ENCODE assay signal across 9 mouse cellular contexts in genomic region chr7:100684538-100684937, GRCm38 (mm10). TPM values are rescaled to one million over a fixed set of nuclear protein-coding genes. Genes with fewer than 3 reads are reported as not detected.
DNase-seq lines count a peak whose midpoint lies in the region; ATAC-seq and TF ChIP-seq lines count a peak whose summit lies in the region.
"Had no signal": no experiment of that assay in that cellular context is flagged by ENCODE, and none has a peak within 500 bp of the region (broad histone marks: within the 10 kb centered on the region; RNA-seq: fewer than 3 reads in every experiment).

No protein-coding gene starts in this region.

- no peaks in the 10 kb centered on the region for H3K79me2 ChIP-seq in liver, adult 2 months (ENCODE audit: control insufficient read depth, insufficient read depth, low read length)

- H3K4me1 ChIP-seq in midbrain, embryonic 14.5 days (ENCODE audit: control insufficient read depth, insufficient read depth, low read length): no peaks in the 10 kb centered on the region
- H3K4me1 ChIP-seq in midbrain, embryonic 15.5 days: no peaks in the 10 kb centered on the region
- H3K4me1 ChIP-seq in hindbrain, postnatal 0 days (ENCODE audit: insufficient read depth, low read length): no peaks in the 10 kb centered on the region
- no peaks in the 10 kb centered on the region for H3K4me1 ChIP-seq in liver, adult 2 months (ENCODE audit: control insufficient read depth, insufficient read depth, low read length)
- H3K4me1 ChIP-seq: heart, embryonic 13.5 days had no signal

- peak; percentile 95 for TF ChIP-seq CTCF in hindbrain, postnatal 0 days (IDR thresholded peaks at IDR 0.05; ENCODE audit: low read depth)
- TF ChIP-seq CTCF in liver, adult 2 months (IDR thresholded peaks at IDR 0.05; ENCODE audit: low read depth, low read length): peak; percentile 59

- no peak for TF ChIP-seq POLR2A in liver, adult 2 months (IDR thresholded peaks at IDR 0.05; ENCODE audit: extremely low read depth, insufficient read depth, low read length)

- no peaks in the 10 kb centered on the region for H3K36me3 ChIP-seq in midbrain, embryonic 14.5 days (ENCODE audit: control insufficient read depth, insufficient read depth, low read length)
- no peaks in the 10 kb centered on the region for H3K36me3 ChIP-seq in midbrain, embryonic 15.5 days (replicated peaks)
- no peaks in the 10 kb centered on the region for H3K36me3 ChIP-seq in hindbrain, postnatal 0 days (ENCODE audit: insufficient read depth, low read length)
- H3K36me3 ChIP-seq in liver, adult 2 months (ENCODE audit: control insufficient read depth, insufficient read depth, low read length): no peaks in the 10 kb centered on the region
- H3K36me3 ChIP-seq: heart, embryonic 13.5 days had no signal

- WGBS in midbrain, embryonic 14.5 days: 57% methylated on average over 7 of the region's 7 CpGs
- 53% methylated on average over 7 of the region's 7 CpGs for WGBS in midbrain, embryonic 15.5 days
- WGBS in hindbrain, postnatal 0 days: 59% methylated on average over 7 of the region's 7 CpGs
- WGBS in liver, adult 2 months: 51% methylated on average over 7 of the region's 7 CpGs

- no peak for ATAC-seq in midbrain, embryonic 14.5 days (ENCODE audit: low FRiP score, low TSS enrichment)
- ATAC-seq in midbrain, embryonic 15.5 days (replicated peaks): no peak
- no peak for ATAC-seq in hindbrain, postnatal 0 days
- no peak for ATAC-seq in inflammation-experienced regulatory T-cells, adult 6 months

- H3K27me3 ChIP-seq in midbrain, embryonic 14.5 days (ENCODE audit: control insufficient read depth, insufficient read depth, low read length): no peaks in the 10 kb centered on the region
- no peaks in the 10 kb centered on the region for H3K27me3 ChIP-seq in midbrain, embryonic 15.5 days (replicated peaks)
- H3K27me3 ChIP-seq in hindbrain, postnatal 0 days (ENCODE audit: insufficient read depth, low read length): no peaks in the 10 kb centered on the region
- no peaks in the 10 kb centered on the region for H3K27me3 ChIP-seq in liver, adult 2 months (ENCODE audit: control insufficient read depth, insufficient read depth, low read length)
- H3K27me3 ChIP-seq: heart, embryonic 13.5 days had no signal

- no peak overlapping the region for H3K4me3 ChIP-seq in midbrain, embryonic 14.5 days (replicated peaks; ENCODE audit: low read depth, low read length)
- no peak overlapping the region for H3K4me3 ChIP-seq in midbrain, embryonic 15.5 days
- H3K4me3 ChIP-seq in hindbrain, postnatal 0 days (ENCODE audit: low read length): no peak overlapping the region
- H3K4me3 ChIP-seq in liver, adult 2 months (ENCODE audit: insufficient read depth, low read depth, low read length): no peak overlapping the region
- H3K4me3 ChIP-seq: heart, embryonic 13.5 days had no signal

- H3K4me2 ChIP-seq in midbrain, embryonic 14.5 days (ENCODE audit: low read length): no peak overlapping the region
- no peak overlapping the region for H3K4me2 ChIP-seq in midbrain, embryonic 15.5 days
- no peak overlapping the region for H3K4me2 ChIP-seq in hindbrain, postnatal 0 days (ENCODE audit: low read depth, low read length)
- H3K4me2 ChIP-seq: heart, embryonic 13.5 days had no signal

- H3K9me3 ChIP-seq in midbrain, embryonic 14.5 days (ENCODE audit: control insufficient read depth, low read length): no peaks in the 10 kb centered on the region
- no peaks in the 10 kb centered on the region for H3K9me3 ChIP-seq in midbrain, embryonic 15.5 days
- no peaks in the 10 kb centered on the region for H3K9me3 ChIP-seq in hindbrain, postnatal 0 days (ENCODE audit: low read length)
- H3K9me3 ChIP-seq: heart, embryonic 13.5 days had no signal

- H3K27ac ChIP-seq in midbrain, embryonic 14.5 days (replicated peaks; ENCODE audit: low read depth, low read length): no peak overlapping the region
- no peak overlapping the region for H3K27ac ChIP-seq in midbrain, embryonic 15.5 days
- no peak overlapping the region for H3K27ac ChIP-seq in hindbrain, postnatal 0 days
- H3K27ac ChIP-seq in liver, adult 2 months (replicated peaks; ENCODE audit: insufficient read depth, low read depth, low read length): no peak overlapping the region
- H3K27ac ChIP-seq: heart, embryonic 13.5 days had no signal

- DNase-seq in midbrain, embryonic 14.5 days: peak; percentile 85
- DNase-seq in ZHBTc4 (ENCODE audit: low read depth, low spot score): peak; percentile 82
- peak; percentile 65 for DNase-seq in embryo, embryonic 9.5 days (ENCODE audit: extremely low spot score)
- peak; percentile 85 for DNase-seq in hindbrain, postnatal 0 days (ENCODE audit: low spot score)
- DNase-seq in liver, adult 2 months (ENCODE audit: extremely low read depth, low read depth, low spot score): peak; percentile 45
- DNase-seq in retina, postnatal 7 days (ENCODE audit: low read depth, low spot score): peak; percentile 61

- H3K9ac ChIP-seq in midbrain, embryonic 14.5 days (replicated peaks; ENCODE audit: low read length): no peak overlapping the region
- no peak overlapping the region for H3K9ac ChIP-seq in midbrain, embryonic 15.5 days
- no peak overlapping the region for H3K9ac ChIP-seq in hindbrain, postnatal 0 days (replicated peaks; ENCODE audit: low read length)
- H3K9ac ChIP-seq in liver, adult 2 months (ENCODE audit: low read depth, low read length): no peak overlapping the region
- H3K9ac ChIP-seq: heart, embryonic 13.5 days had no signal

RNA-seq across cellular contexts. Expression of gene Fam168a, which starts 21.9 kb away (rescaled TPM):
- polyA plus RNA-seq in midbrain, embryonic 14.5 days (2014; fragmentation: Nextera tagmentation; extraction: Ambion mirVana): 113 and 128 TPM in 2 replicates
- 112 and 126 TPM in 2 replicates for polyA plus RNA-seq in midbrain, embryonic 15.5 days (2015; fragmentation: Nextera tagmentation; extraction: Ambion mirVana)
- total RNA-seq in hindbrain, postnatal 0 days (2014; rRNA removed): 123 and 162 TPM in 2 replicates
- 98.2 and 116 TPM in 2 replicates for polyA plus RNA-seq in hindbrain, postnatal 0 days (2015; fragmentation: Nextera tagmentation; extraction: Ambion mirVana)
- total RNA-seq in liver, adult 2 months (2014; rRNA removed): 7.4 and 11.5 TPM in 2 replicates
- polyA plus RNA-seq in liver, adult 2 months (2012; rRNA removed): 32.0 and 38.5 TPM in 2 replicates
- 10 to 100 TPM; 13.4 to 35.3 (median 26.6) TPM for polyA plus RNA-seq in inflammation-experienced regulatory T-cells, adult 6 months (2017; shearing (Covaris generic))

RNA-seq across cellular contexts. Expression of gene Plekhb1, which starts 22.3 kb away (rescaled TPM):
- 7.8 and 8.5 TPM in 2 replicates for polyA plus RNA-seq in midbrain, embryonic 14.5 days (2014; fragmentation: Nextera tagmentation; extraction: Ambion mirVana)
- polyA plus RNA-seq in midbrain, embryonic 15.5 days (2015; fragmentation: Nextera tagmentation; extraction: Ambion mirVana): 10.3 and 10.4 TPM in 2 replicates
- 47.0 and 51.8 TPM in 2 replicates for total RNA-seq in hindbrain, postnatal 0 days (2014; rRNA removed)
- 40.4 and 49.3 TPM in 2 replicates for polyA plus RNA-seq in hindbrain, postnatal 0 days (2015; fragmentation: Nextera tagmentation; extraction: Ambion mirVana)
- 10.4 and 22.3 TPM in 2 replicates for total RNA-seq in liver, adult 2 months (2014; rRNA removed)
- polyA plus RNA-seq in liver, adult 2 months (2012; rRNA removed): 37.6 and 41.4 TPM in 2 replicates
- under 1 TPM in 2 of 3 experiments, not detected in 1; 0.13 to 0.20 TPM for polyA plus RNA-seq in inflammation-experienced regulatory T-cells, adult 6 months (2017; shearing (Covaris generic))
